Mouse (Mus musculus) thymus, postnatal 0 days (tissue): ENCODE measurements around the gene Urad. TPM values are rescaled to one million over a fixed set of nuclear protein-coding genes. Genes with fewer than 3 reads are reported as not detected.

Experiments used
- DNase-seq: peaks from one replicate; pipeline ENCODE4 v3.0.0-alpha.2; 2015; ENCODE audit warnings: low spot score
- polyA plus RNA-seq: library from polyadenylated mRNA; unstranded; fragments of >200 nt; fragmentation: Nextera tagmentation; extraction: Ambion mirVana; gene quantifications from 2 replicates; pipeline ENCODE4 v1.2.1, GENCODE M21; 2015

Gene Urad
- not detected in 2 replicates for polyA plus RNA-seq

- no peak for DNase-seq
Observed at GRCm38 (mm10) chr5:147322183-147322582, at the start of gene Urad. Gene Urad, minus strand, starts transcription at chr5:147322440.

- DNase-seq: no peak
Observed at GRCm38 (mm10) chr5:147370276-147370675, 48.0 kb upstream of the Urad start.

DNA sequence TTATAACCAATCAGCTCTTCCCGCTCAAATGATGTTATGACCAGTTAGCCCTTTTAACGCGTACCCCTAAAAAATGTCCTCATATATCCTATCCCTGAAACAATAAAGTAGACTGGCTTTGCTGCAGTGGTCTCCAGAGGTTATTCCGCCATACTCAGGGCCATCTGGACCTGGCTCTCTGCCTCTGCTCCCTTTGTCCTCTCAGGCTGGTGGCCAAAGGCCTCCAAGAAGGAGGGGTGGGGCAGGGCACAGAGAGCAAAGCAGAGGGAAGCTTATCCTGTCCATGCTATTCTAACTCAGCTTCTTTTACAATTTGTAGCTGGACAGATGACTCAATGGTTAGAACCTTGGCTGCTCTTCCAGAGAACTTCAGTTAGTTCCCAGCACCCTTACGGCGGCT lies 46.0 kb upstream of the Urad start:
- DNase-seq: no peak

GRCm38 (mm10) chr5:147365995-147366765 lies 43.9 kb upstream of the Urad start:
- DNase-seq: peak; percentile 86

GRCm38 (mm10) chr5:147363054-147363453 lies 40.8 kb upstream of the Urad start:
- DNase-seq: peak; percentile 56

- peak; percentile 70 for DNase-seq
Observed at GRCm38 (mm10) chr5:147358481-147358880, 36.2 kb upstream of the Urad start.

DNA sequence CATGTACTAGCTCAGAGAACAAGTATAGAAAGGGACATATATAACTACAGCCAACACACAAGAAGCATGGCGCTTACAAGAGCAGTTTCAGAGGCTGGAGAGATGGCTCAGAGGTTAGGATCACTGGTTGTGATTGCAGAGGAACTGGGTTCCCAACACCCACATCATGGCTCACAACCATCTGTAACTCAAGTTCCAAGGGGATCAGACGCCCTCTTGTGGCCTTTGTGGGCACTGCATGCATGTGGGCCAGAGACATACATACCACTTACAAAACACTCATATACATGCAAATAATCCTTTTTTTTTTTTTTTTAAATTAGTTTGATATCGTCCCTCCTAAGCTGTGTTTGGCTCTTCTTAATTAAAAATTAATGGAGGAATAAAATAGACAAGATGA lies 35.3 kb upstream of the Urad start:
- DNase-seq: peak; percentile 53

GRCm38 (mm10) chr5:147356260-147357055 lies 34.2 kb upstream of the Urad start:
- no peak for DNase-seq

- DNase-seq: no peak
Observed at GRCm38 (mm10) chr5:147355788-147356187, 33.5 kb upstream of the Urad start.

GRCm38 (mm10) chr5:147354985-147355384 lies 32.7 kb upstream of the Urad start:
- DNase-seq: peak; percentile 51

DNA sequence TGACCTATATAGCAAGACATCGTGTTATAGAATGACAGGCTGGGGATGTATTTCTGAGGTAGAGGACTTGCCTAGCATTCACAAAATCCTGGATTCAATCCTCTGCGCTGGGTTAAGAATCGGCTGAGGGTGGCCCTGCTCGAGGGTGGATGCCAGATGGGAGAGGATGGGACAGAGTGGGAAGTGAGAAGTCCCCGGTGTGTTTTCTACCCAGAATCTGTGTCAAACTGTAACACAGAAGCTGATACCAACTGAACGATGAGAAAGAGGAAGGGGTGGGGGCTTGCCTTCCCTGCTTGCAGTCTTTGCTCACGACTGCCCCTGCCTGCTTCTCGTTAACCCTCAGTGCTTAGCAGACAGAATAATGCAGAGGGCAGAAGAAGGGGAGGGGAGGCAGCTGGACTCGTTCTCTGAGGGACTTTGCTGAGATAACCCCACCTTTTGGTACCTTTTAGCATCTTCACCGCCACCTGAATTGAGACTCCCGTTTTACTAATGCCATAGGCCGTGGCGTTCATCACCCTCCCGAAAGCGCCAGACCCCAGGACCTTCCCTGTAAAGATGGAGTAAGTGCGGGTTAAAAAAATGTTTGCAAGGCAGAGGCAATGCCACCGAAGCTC lies 32.0 kb upstream of the Urad start:
- no peak for DNase-seq

DNA sequence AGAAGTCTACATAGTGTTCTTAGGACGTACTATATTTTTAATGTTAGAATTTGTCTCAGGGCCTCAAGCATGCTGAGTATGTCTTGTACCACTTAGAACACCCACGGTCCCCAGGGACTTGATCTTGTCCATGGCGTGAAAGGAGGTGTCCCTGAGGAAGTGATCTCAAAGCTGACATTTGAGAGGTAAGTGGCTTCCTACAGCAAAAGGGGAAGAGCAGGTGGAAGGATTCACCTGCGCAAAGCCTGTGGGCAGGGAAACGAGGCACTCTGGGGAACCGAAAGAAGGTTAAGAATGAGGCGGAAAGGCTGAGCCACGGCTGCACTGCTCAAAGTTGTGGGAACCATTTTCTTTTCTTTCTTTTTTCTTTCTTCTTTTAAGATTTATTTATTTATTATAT lies 29.7 kb upstream of the Urad start:
- no peak for DNase-seq

GRCm38 (mm10) chr5:147345981-147346380 lies 23.7 kb upstream of the Urad start:
- no peak for DNase-seq

GRCm38 (mm10) chr5:147343904-147344303 lies 21.7 kb upstream of the Urad start:
- DNase-seq: no peak

GRCm38 (mm10) chr5:147342901-147343300 lies 20.7 kb upstream of the Urad start:
- DNase-seq: no peak

DNA sequence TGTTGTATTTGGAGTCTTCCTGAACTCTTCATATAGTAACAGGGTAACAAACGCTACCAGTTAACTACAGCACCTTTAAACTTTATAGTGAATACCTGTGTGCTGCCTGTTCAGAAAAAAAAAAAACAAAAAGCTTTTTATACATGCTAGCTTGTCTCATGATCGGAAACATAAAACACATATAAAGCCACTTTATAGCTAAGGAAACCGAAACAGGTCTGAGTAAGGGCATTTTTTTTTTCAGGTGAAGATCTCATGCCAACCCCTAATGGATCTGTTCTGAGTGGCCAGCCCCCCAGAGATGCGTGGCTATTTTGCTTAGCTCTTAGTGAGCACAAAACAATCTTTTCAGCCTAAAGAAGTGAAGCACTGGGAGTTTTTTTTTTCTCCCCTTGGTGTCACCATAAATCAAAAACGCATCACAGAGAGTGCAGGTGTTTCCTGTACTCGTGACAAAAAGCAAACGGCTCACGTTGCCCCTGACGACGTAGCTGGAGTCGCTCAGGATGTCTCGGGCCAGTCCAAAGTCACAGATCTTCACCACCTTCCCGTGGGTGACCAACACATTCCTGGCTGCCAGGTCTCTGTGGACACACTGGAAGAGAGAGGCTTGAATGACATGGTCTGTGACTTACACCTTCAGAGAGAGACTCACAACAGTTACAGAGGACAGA lies 18.6 kb upstream of the Urad start:
- DNase-seq: peak; percentile 92

DNA sequence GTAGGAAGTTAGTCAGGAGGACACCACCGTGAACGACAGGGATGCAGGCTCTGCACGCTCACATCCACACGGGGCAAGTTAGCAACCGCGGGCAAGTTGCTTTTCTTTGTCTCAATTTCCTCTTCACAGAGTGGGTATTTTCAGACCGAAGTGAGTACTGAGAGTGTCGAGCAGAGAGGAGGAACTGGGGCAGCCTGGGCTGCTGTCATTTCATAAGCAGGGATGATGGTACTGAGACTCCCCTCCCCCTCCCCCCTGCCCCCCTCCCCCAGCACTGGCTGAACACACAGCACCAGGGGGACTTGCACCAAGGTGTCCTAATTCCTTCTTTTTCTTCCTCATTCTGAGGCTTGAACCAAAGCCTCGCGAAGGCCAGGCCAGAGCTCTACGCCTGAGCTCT lies 17.3 kb upstream of the Urad start:
- peak; percentile 41 for DNase-seq

DNA sequence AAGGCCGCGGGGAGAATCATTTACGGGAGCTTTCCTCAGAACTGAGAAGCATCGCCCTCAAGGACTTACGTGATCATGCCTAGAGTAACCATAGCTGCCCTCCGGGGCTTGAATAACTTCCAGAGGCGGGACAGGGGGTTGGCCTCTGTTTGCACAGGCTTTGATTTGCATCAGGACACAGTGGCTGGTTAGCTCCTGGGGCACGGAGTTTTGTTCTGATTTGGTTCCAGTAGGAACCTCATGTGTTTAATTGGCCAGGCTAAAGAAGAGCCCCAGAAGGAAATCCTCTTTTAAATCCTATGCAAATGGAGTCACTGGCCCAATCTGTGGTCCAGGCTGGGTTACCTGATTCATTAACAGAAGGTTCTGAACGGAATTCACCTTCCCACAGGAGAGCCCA lies 16.7 kb upstream of the Urad start:
- no peak for DNase-seq

DNA sequence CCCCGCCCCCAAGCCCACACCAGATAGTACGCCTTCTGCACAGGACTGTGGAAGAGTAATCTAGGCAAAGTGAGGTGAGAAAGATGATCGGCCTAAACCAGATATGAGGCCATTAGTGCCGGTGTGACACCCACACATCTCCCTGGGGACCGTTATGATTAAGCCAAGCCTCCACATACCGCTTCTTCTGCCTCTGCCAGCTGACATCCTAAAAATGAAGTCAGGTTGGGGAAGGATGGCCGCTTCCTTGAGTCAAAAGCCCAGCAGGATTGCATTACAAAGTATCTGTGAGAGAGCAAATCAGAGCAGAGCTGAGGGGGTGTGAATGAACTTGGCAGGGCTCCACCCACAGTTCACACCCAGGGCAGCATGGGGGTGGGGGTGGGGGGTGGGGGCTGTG lies 10.5 kb upstream of the Urad start:
- no peak for DNase-seq

DNA sequence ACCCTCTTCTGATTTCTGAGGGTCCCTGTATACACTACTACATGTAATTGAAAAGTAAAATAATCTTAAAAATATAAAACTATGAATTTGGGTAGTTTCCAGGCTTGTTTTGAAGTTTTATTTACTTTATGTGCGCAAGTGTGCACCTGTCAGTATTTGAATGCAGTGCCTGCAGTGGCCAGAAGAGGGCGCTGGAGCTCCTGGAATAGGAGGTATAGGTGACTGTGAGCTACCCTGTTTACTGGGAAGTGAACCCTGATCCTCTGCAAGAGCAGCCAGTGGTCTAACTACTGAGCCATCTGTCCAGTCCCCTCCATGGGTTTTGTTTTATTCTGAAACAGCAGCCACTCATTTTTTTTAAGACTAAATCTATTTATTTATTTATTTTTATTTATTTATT lies 9.3 kb upstream of the Urad start:
- DNase-seq: peak; percentile 86

DNA sequence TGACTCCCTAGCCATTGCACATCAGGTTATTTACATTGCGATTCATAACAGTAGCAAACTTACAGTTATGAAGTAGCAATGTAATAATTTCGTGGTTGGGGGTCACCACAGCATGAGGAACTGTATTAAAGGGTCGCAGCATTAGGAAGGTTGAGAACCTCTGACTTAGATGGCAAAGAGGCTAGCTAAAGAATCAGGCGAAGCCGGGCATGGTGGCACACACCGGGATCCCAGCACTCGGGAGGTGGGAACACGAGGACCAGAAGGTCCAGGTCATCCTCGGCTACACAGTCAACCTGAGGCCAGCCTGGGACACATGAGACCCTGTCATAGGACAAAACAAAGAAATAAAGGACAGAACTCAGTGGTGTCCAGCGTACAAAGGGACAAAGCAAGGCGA lies 7.7 kb upstream of the Urad start:
- no peak for DNase-seq

DNA sequence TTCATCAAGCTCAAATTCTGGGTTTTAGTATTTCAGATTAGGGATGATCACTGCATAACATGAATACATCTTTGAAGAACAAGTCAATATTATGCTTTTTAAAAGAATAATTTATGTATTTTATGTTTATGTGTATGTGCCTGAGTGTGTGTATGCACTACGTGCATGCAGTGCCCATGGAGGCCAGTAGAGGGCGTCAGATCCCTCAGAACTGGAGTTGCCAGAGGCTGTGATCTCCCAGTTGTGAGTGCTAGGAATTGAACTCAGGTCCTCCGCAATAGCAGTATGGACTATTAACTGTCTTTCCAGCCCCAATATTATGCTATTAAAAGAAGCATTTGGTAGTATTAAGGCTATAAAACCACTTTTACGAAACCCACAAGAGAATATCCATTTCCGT lies 5.4 kb upstream of the Urad start:
- DNase-seq: no peak
